Mouse (Mus musculus): ENCODE data around the gene Scai.

Gene Scai

DNA sequence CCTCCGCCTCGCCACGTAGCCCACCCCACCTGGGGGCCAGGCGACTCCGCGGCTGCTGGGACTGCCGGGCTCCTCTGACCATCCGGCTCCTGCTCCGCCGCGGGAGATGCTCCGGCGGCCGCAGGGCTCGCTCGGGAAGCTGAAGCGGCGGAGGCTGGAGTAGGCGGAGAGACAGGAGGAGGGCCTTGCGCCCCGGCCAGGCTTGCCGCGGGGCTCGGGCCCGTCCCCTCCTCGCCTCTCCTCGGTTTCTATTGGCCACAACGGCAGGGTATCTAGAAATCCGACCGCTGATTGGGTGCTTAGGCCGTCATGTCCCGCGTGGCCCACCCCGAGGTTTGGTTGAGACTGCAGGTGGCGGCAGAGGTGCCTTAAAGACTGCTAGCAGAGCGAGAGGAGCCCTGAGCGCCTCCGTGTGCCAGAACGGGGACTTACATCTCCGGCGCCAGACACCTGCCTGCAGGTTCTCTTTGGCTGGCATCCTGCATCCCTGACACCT lies at the start of gene Scai:
Scai (minus strand) TSS at position 174 of the 496 bp plus-strand sequence.
- under 1% methylated on average over 41 of the region's 41 CpGs for WGBS

- WGBS: 13% methylated on average over 3 of the region's 3 CpGs
These were observed 36.2 kb upstream of the Scai start for GRCm38 (mm10) chr2:39226731-39227130.

GRCm38 (mm10) chr2:39226019-39226640 lies 35.6 kb upstream of the Scai start, which contains the start of gene Ppp6c:
Ppp6c (minus strand) TSS chr2:39226451.
- WGBS: under 1% methylated on average over 56 of the region's 56 CpGs

DNA sequence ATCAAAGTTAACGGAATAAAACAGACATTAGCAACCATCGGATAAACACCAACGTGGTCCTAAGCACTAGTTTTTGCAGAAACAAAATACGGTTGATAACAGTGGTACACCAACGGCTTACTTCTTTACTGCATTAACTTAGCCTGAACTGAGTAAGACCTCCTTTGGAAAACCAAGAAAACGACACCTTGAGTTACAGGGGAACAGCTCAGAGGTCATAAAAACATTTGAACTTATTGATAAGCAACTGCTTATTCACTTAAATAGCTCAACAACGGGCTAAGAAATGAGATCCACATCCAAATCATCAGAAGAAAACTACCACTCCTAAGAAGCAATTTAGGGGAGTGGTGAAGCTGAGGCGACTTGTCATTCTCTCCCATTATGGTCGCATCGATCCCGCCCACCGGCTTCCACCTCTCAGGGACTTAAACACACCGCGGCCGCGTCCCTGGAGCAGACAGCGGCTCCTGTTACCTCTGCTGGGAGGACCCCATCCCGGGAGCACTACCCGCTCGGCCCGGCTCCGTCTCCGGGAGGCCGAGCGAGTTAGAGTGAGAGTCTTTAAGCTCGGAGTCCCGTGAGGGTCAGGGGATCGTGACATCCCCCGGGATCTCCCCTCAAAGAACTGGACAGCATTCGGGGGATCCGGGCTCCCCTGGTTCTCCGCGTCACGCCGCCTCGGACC lies 34.9 kb upstream of the Scai start:
- 1% methylated on average over 36 of the region's 36 CpGs for WGBS

DNA sequence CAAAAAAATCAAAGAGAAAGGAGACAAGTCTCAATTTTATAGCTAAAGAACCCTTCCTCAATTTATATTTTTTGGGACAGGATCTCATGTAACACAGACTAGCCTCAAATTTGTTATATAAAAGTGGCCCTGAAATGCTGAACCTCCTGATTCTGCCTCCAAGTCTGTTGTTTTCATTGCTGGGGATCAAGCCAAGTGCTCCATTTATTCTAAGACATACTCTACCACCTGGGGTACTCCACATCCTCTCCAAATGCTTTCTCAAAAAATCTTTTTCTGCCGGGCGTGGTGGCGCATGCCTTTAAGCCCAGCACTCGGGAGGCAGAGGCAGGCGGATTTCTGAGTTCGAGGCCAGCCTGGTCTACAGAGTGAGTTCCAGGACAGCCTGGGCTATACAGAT lies 29.5 kb upstream of the Scai start:
- WGBS: 63% methylated on average over 6 of the region's 6 CpGs

GRCm38 (mm10) chr2:39219034-39219433 lies 28.5 kb upstream of the Scai start:
- WGBS: 88% methylated on average over 3 of the region's 3 CpGs

GRCm38 (mm10) chr2:39217150-39217549 lies 26.6 kb upstream of the Scai start:
- 78% methylated on average over 4 of the region's 4 CpGs for WGBS

DNA sequence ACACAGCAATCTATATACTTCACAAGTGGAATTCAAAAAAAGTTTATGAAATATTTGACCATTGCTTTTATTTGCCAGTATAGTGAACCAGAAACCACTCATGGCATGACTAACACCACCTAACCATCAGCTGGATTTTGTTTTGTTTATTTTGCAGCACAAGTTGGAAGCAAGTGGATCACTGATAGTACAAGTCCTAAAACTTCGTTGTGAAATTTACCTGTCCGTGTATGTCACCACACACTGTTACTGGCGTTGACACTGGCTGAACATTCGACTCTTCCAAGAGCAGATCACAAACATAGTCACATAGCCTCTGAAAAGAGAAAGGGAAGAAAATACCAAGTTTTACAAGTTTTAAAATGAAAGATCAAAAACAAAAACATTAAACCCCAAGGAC lies 20.2 kb upstream of the Scai start:
- 92% methylated on average over 4 of the region's 4 CpGs for WGBS

GRCm38 (mm10) chr2:39203359-39203758 lies 12.8 kb upstream of the Scai start:
- WGBS: 89% methylated on average over 2 of the region's 2 CpGs

DNA sequence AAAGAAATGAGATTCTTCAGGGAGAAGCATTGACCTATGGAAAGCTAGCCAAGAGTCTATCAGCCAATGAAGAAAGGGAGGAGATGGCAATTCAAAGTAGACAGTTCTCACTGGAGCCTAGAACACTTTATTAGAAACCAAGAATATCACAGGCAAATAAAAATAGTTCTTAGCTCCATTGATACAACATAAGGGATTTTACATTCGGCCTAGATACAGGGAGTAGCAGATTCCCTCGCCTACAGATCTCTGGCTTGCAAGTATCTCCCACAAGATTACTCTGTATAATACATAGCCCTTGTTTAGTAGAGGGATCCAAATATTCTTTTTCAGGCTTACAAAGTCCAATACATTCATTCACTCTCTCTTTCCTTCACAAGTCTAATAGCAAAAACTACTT lies 4.3 kb upstream of the Scai start:
- WGBS: 49% methylated on average over 2 of the region's 2 CpGs

DNA sequence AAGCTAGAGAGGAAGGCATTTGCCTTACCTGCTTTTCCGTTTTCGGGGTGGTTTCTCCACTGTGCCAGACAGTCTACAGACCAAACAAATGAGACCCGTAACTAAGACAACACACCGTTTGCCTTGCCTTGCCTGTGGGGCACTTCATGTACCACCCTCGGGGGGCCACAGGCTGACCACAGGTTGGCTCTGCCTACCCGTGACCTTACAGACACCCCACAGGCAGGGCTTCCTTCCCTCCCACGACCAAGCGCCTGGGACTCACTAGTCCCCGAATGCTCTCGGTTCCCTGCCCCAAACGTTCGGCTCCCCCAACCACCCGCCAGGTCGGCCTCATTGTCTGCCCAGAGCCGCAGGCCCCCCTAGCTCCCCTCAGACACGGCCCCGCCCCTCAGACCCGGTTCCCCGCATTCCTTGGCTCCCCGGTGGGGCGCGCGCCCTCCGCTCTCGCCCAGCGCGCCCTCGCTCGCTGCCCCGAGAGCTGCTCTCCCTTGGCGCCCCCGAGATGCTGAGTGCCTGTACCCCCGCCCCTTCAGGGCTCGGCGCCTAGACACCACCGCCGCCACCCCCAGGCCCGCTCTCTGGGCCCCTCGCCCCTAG lies 473 bp downstream of the Scai start:
- under 1% methylated on average over 39 of the region's 39 CpGs for WGBS

GRCm38 (mm10) chr2:39185942-39186341 lies 4.6 kb downstream of the Scai start:
- 61% methylated on average over 3 of the region's 3 CpGs for WGBS

- WGBS: 82% methylated on average over 2 of the region's 2 CpGs
These were observed 6.9 kb downstream of the Scai start for GRCm38 (mm10) chr2:39183587-39183986.

DNA sequence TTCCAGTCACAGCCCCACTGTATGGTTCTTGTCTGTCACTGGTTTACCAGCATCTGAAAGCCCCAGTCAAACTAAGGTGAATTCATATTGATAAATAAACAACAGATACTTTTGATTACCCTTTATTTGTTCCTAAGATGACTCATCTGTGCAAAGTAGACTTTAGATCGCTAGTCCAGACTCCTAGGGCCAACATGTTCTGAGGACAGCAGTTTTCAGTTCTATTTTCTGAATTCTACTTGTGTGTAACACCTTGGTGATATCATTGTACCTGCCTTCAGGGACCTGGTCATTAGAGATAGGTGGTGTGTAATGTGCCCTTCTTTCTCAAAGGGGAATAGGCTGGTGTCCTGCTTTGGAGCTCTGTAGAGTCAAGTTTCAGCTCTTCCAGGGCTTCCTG lies 29.5 kb downstream of the Scai start:
- 74% methylated on average over 1 of the region's 1 CpGs for WGBS

GRCm38 (mm10) chr2:39157916-39158315 lies 32.6 kb downstream of the Scai start:
- 32% methylated on average over 1 of the region's 1 CpGs for WGBS

DNA sequence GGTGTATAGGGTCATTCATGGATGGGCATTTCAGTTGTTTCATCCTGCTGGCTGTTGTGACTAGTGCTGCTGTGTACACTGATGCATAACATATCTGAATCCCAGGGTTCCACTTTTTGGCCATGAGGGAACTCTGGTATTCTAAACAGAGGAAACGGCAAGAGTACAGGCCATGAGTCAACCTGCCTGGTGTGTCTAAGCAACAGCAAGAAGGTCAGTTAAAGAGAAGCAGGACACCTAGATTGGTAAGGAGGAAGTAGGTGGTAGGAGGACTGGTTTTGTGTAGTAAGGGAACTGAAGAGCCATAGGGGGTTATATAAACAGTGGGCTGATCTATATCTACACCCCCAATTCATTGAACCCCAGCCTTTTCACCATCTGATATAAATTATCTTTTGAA lies 33.7 kb downstream of the Scai start:
- 59% methylated on average over 1 of the region's 1 CpGs for WGBS

DNA sequence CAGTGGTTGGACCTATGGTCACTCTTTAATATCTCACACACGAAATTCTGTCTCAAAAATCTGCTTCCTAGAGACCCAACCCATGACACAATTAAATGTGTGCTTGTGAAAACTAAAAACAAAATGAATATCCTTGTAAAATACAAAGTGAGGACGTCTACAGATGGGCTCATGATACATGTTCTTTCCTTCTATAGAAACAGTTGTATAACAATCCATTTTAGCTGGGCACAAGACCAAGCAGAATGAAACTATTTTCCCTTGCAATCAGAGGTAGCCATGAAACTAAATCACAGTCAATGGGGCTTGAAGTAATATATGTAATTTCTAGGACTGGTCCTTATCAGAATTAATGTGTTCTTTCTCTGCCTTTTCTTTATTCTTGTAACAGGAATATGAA lies 39.6 kb downstream of the Scai start:
- WGBS: 36% methylated on average over 2 of the region's 2 CpGs

DNA sequence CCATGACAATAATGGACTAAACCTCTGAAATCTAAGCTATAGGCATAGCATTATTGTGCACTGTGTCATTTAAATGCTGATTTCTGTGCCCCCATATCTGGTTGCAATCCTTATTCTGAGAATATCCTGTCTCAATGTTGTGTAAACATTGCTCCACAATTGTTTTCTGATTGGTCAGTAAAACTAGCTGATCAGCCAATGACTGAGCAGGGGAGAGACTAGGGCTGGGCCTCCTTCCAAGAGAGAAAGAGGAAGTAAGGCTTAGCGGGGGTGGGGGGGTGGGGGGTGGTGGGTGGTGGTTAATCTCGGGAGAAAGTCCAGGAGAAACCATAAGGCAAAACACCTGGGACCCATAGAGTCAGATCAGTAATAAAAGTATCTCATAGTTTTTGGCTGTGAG lies 42.5 kb downstream of the Scai start:
- WGBS: 23% methylated on average over 2 of the region's 2 CpGs

DNA sequence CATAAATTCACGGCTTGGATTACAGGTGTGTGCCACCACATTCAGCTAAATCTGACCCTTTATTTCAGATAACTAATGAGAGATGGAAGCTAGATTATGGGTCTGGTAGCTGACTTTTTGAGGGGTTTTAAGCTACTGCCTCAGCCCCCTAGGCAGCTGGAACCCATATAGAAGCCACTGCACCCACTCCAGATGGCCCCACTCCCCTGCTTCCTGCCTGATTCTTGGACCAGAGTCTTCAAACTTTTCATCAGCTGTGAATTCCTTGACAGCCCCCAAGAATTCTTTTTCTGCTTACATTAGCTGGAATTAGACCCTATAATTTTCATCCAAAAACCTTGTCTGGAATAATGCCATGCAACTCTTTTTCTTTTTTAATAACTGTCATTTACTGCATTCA lies 44.1 kb downstream of the Scai start:
- WGBS: 93% methylated on average over 1 of the region's 1 CpGs

DNA sequence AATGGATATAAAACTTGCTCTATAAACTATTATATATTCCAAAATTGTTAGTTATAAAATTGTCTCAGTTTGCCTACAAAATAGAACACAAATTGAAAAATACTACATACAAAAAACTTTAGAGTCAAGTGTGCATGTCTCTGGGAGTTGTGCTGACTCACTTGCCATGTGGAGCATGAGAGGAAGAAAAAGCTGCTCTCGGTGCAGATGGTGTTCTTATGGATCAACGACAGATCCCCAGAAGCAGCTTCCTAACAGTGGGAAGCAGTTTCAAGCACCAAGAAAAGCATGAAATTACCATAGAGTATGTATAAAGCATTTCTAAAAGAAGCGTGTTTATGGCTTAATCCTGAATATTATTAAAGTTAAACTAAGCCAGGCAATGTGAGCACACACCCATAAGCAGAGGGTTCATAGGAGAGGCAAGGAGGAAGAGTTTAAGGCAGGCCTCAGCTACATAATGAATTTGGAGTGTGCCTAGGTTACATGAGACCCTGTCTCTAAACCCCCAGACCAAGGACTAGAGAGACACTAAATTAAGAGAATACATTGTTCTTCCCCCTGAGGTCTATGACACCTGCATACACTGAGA lies 48.1 kb downstream of the Scai start:
- WGBS: 38% methylated on average over 3 of the region's 3 CpGs

GRCm38 (mm10) chr2:39140586-39141455 lies 49.7 kb downstream of the Scai start:
- WGBS: 39% methylated on average over 7 of the region's 7 CpGs

Data from cerebral cortex, adult 2 months (tissue).